Mouse (Mus musculus) embryonic facial prominence, embryonic 13.5 days (tissue): Measurements from ENCODE around the gene Ms4a18. TPM values are rescaled to one million over a fixed set of nuclear protein-coding genes. Genes with fewer than 3 reads are reported as not detected.
"Not testable (repeated sequence)": the region's sequence is repeated elsewhere in the genome, so short reads cannot be mapped to it uniquely, and the experiment has no call there.

Source experiments
- ATAC-seq: fragments of 200-750 bp; cut with Nextera tagmentation; 2 replicates; pipeline ENCODE4 v1.8.0; 2017; ENCODE audit warnings: low read depth; ENCODE audit not compliant: insufficient number of reproducible peaks, insufficient read depth, low FRiP score, low TSS enrichment
- H3K27ac ChIP-seq: fragments of 300-500 bp; sonication (generic); 2 replicates; pipeline ENCODE4 v1.5.1; 2015; ENCODE audit warnings: moderate library complexity, mild to moderate bottlenecking, inconsistent platforms
- H3K27me3 ChIP-seq: fragments of 300-500 bp; sonication (generic); 2 replicates; pipeline ENCODE4 v1.6.1; 2015; ENCODE audit warnings: mild to moderate bottlenecking, inconsistent platforms
- H3K36me3 ChIP-seq: fragments of 300-500 bp; sonication (generic); 2 replicates; pipeline ENCODE4 v1.6.1; 2015; ENCODE audit warnings: mild to moderate bottlenecking, inconsistent platforms
- H3K4me1 ChIP-seq: fragments of 300-500 bp; sonication (generic); 2 replicates; pipeline ENCODE4 v1.6.1; 2015; ENCODE audit warnings: inconsistent platforms
- H3K4me2 ChIP-seq: fragments of 300-500 bp; sonication (generic); 2 replicates; pipeline ENCODE4 v1.6.1; 2015; ENCODE audit warnings: moderate library complexity, mild to moderate bottlenecking, inconsistent platforms
- H3K4me3 ChIP-seq: fragments of 300-500 bp; sonication (generic); 2 replicates; pipeline ENCODE4 v1.5.1; 2015; ENCODE audit warnings: mild to moderate bottlenecking, inconsistent platforms
- H3K9ac ChIP-seq: fragments of 300-500 bp; sonication (generic); 2 replicates; pipeline ENCODE4 v1.6.1; 2015; ENCODE audit warnings: mild to moderate bottlenecking, inconsistent platforms
- H3K9me3 ChIP-seq: fragments of 300-500 bp; sonication (generic); 2 replicates; pipeline ENCODE4 v1.6.1; 2016; ENCODE audit warnings: inconsistent platforms
- WGBS: fragments of 180-500 bp; shearing (Covaris S2); methylation state at CpG from one replicate; pipeline ENCODE4 v1.1.7; 2015; ENCODE audit warnings: mixed read lengths; 5-methylcytosine and 5-hydroxymethylcytosine counted together
- polyA plus RNA-seq: library from polyadenylated mRNA; unstranded; fragments of >200 nt; fragmentation: Nextera tagmentation; extraction: Ambion mirVana; gene quantifications from 2 replicates; pipeline ENCODE4 v1.2.1, GENCODE M21; 2015

The Ms4a18 gene
- polyA plus RNA-seq: not detected in 2 replicates

GRCm38 (mm10) chr19:11017891-11018290, at the start of gene Ms4a18:
Gene Ms4a18, minus strand, starts transcription at chr19:11018031.
- ATAC-seq: no peak
- Histone ChIP-seq H3K27me3 (no peaks in the 10 kb centered on the region), H3K9ac (no peak within 1 kb of the TSS), H3K36me3 (no peaks in the 10 kb centered on the region), H3K9me3 (no peaks in the 10 kb centered on the region), H3K4me1 (no peaks in the 10 kb centered on the region), H3K27ac (no peak within 1 kb of the TSS), H3K4me3 (no peak within 1 kb of the TSS), H3K4me2 (no peak within 1 kb of the TSS)
- WGBS: 78% methylated on average over 3 of the region's 3 CpGs

GRCm38 (mm10) chr19:11065202-11065875, 47.5 kb upstream of the Ms4a18 start:
- Histone ChIP-seq H3K4me1 (no peaks in the 10 kb centered on the region), H3K27me3 (no peaks in the 10 kb centered on the region), H3K9ac (no peak overlapping the region), H3K4me2 (no peak overlapping the region), H3K9me3 (no peaks in the 10 kb centered on the region), H3K4me3 (no peak overlapping the region), H3K27ac (no peak overlapping the region), H3K36me3 (no peaks in the 10 kb centered on the region)
- ATAC-seq: no peak
- 80% methylated on average over 2 of the region's 2 CpGs for WGBS

- no peaks in the 10 kb centered on the region for H3K9me3 ChIP-seq
- H3K4me1 ChIP-seq: no peaks in the 10 kb centered on the region
- no peak overlapping the region for H3K4me2 ChIP-seq
- no peak overlapping the region for H3K27ac ChIP-seq
- no peak overlapping the region for H3K9ac ChIP-seq
- no peak for ATAC-seq
- H3K27me3 ChIP-seq: no peaks in the 10 kb centered on the region
- WGBS: 79% methylated on average over 1 of the region's 1 CpGs
- no peak overlapping the region for H3K4me3 ChIP-seq
- H3K36me3 ChIP-seq: no peaks in the 10 kb centered on the region
Measured at GRCm38 (mm10) chr19:11060900-11061299, 43.1 kb upstream of the Ms4a18 start.

- Histone ChIP-seq H3K27me3 (no peaks in the 10 kb centered on the region), H3K4me2 (no peak overlapping the region), H3K9ac (no peak overlapping the region), H3K27ac (no peak overlapping the region), H3K36me3 (no peaks in the 10 kb centered on the region), H3K9me3 (no peaks in the 10 kb centered on the region), H3K4me1 (no peaks in the 10 kb centered on the region), H3K4me3 (no peak overlapping the region)
- no peak for ATAC-seq
Measured at GRCm38 (mm10) chr19:11059967-11060366, 42.1 kb upstream of the Ms4a18 start.

- not testable (repeated sequence) for H3K9ac ChIP-seq, H3K36me3 ChIP-seq, H3K4me2 ChIP-seq, H3K4me3 ChIP-seq, H3K4me1 ChIP-seq, H3K27me3 ChIP-seq, H3K9me3 ChIP-seq, H3K27ac ChIP-seq, ATAC-seq
- WGBS: 90% methylated on average over 1 of the region's 1 CpGs
Measured at GRCm38 (mm10) chr19:11055700-11056099, 37.9 kb upstream of the Ms4a18 start.

GRCm38 (mm10) chr19:11053277-11053676, 35.4 kb upstream of the Ms4a18 start:
- no peak overlapping the region for H3K4me3 ChIP-seq
- WGBS: 58% methylated on average over 3 of the region's 3 CpGs
- no peak for ATAC-seq

GRCm38 (mm10) chr19:11052877-11053276, 35.0 kb upstream of the Ms4a18 start:
- no peak overlapping the region for H3K9ac ChIP-seq
- no peak overlapping the region for H3K4me2 ChIP-seq
- no peak overlapping the region for H3K27ac ChIP-seq
- ATAC-seq: no peak
- 71% methylated on average over 5 of the region's 5 CpGs for WGBS
- H3K4me1 ChIP-seq: no peaks in the 10 kb centered on the region
- H3K36me3 ChIP-seq: no peaks in the 10 kb centered on the region
- H3K9me3 ChIP-seq: no peaks in the 10 kb centered on the region
- H3K27me3 ChIP-seq: no peaks in the 10 kb centered on the region
- no peak overlapping the region for H3K4me3 ChIP-seq

More at GRCm38 (mm10) chr19:11053277-11053676, 35.4 kb upstream of the Ms4a18 start:
- Histone ChIP-seq H3K36me3 (no peaks in the 10 kb centered on the region), H3K27ac (no peak overlapping the region), H3K9ac (no peak overlapping the region), H3K4me2 (no peak overlapping the region), H3K4me1 (no peaks in the 10 kb centered on the region), H3K9me3 (no peaks in the 10 kb centered on the region), H3K27me3 (no peaks in the 10 kb centered on the region)

- Histone ChIP-seq H3K4me2 (no peak overlapping the region), H3K4me3 (no peak overlapping the region), H3K27ac (no peak overlapping the region), H3K9me3 (no peaks in the 10 kb centered on the region), H3K4me1 (no peaks in the 10 kb centered on the region), H3K27me3 (no peaks in the 10 kb centered on the region), H3K9ac (no peak overlapping the region), H3K36me3 (no peaks in the 10 kb centered on the region)
- WGBS: 70% methylated on average over 2 of the region's 2 CpGs
- no peak for ATAC-seq
Measured at GRCm38 (mm10) chr19:11050286-11050685, 32.5 kb upstream of the Ms4a18 start.

GRCm38 (mm10) chr19:11049426-11049825, 31.6 kb upstream of the Ms4a18 start:
- no peak overlapping the region for H3K9ac ChIP-seq
- H3K27me3 ChIP-seq: no peaks in the 10 kb centered on the region
- ATAC-seq: no peak
- no peaks in the 10 kb centered on the region for H3K36me3 ChIP-seq
- H3K4me2 ChIP-seq: no peak overlapping the region
- H3K4me3 ChIP-seq: no peak overlapping the region
- no peaks in the 10 kb centered on the region for H3K4me1 ChIP-seq
- H3K27ac ChIP-seq: no peak overlapping the region
- no peaks in the 10 kb centered on the region for H3K9me3 ChIP-seq

- no peaks in the 10 kb centered on the region for H3K9me3 ChIP-seq
- no peak overlapping the region for H3K4me2 ChIP-seq
- H3K9ac ChIP-seq: no peak overlapping the region
- H3K27me3 ChIP-seq: no peaks in the 10 kb centered on the region
- WGBS: 75% methylated on average over 1 of the region's 1 CpGs
- H3K4me3 ChIP-seq: no peak overlapping the region
- no peaks in the 10 kb centered on the region for H3K4me1 ChIP-seq
- H3K27ac ChIP-seq: no peak overlapping the region
- ATAC-seq: no peak
- no peaks in the 10 kb centered on the region for H3K36me3 ChIP-seq
Measured at GRCm38 (mm10) chr19:11048503-11048902, 30.7 kb upstream of the Ms4a18 start.

GRCm38 (mm10) chr19:11048009-11048408, 30.2 kb upstream of the Ms4a18 start:
- Histone ChIP-seq H3K27ac (no peak overlapping the region), H3K9ac (no peak overlapping the region), H3K4me3 (no peak overlapping the region), H3K4me2 (no peak overlapping the region), H3K4me1 (no peaks in the 10 kb centered on the region), H3K36me3 (no peaks in the 10 kb centered on the region), H3K9me3 (no peaks in the 10 kb centered on the region), H3K27me3 (no peaks in the 10 kb centered on the region)
- ATAC-seq: no peak
- 81% methylated on average over 6 of the region's 6 CpGs for WGBS

- Histone ChIP-seq H3K9me3 (no peaks in the 10 kb centered on the region), H3K4me2 (peak overlapping the region; percentile 58), H3K4me1 (no peaks in the 10 kb centered on the region), H3K4me3 (peak overlapping the region; percentile 37), H3K27me3 (no peaks in the 10 kb centered on the region), H3K27ac (no peak overlapping the region), H3K36me3 (no peaks in the 10 kb centered on the region), H3K9ac (0 out of 2 replicates have a peak overlapping the region, but pooled peaks have one; percentile 11)
- peak; percentile 91 for ATAC-seq
- 6% methylated on average over 40 of the region's 40 CpGs for WGBS
Measured at GRCm38 (mm10) chr19:11044996-11045711, 27.3 kb upstream of the Ms4a18 start.
